Mouse (Mus musculus) ZHBTc4 (cell line): ENCODE results near the gene Sertad1.

Experiments
- DNase-seq: peaks from one replicate; pipeline ENCODE4 v3.0.0-alpha.2; 2011; ENCODE audit warnings: low read depth, low spot score

The Sertad1 gene

DNA sequence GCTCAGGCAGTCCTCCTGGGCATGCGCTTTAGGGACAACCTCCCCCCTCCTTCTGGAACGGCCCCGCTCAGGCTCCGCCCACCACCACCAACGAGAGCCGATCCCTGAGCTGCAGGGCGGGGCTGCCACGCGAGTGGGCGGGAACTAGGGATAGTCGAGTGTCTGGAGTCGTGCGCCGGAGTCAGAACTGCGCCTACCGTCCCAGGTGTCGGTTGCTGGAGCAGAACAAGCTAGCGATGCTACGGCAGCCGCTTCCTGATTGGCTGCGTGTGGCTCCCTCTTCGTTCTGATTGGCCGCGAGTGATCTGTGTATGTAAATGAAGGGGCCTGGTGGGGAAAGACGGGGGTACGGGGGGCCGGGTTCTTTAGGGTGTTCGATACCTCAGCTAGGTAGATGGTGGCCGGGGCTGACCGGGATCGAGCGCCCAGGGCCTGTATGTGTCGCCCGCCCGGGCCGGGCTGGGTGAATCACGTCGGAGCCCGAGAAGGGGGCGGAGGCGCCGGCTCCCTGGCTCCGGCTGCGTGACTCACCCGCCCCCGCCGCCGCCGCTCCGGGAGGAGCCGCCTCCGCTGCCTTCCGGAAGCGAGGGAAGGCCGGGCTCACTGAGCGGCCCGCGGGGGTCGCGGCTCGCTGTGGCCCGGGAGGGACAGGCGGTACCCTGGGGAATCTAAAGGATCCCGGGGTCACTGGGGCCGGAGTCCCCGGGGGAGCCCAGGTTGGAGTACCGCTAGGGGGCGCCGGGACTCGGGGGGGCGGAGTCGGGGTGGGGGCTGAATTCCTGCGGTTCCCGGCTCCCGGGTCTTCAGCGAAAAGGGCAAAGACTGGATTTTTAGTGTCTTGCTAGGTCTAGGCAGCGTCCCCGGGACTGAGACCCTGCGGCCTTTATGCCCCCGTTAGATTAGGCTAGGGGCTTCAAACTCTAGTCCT is at the start of gene Sertad1:
TSS of gene Sertad1 (plus strand) at position 141 of the 928 bp plus-strand sequence.
- DNase-seq: peak; percentile 100

DNA sequence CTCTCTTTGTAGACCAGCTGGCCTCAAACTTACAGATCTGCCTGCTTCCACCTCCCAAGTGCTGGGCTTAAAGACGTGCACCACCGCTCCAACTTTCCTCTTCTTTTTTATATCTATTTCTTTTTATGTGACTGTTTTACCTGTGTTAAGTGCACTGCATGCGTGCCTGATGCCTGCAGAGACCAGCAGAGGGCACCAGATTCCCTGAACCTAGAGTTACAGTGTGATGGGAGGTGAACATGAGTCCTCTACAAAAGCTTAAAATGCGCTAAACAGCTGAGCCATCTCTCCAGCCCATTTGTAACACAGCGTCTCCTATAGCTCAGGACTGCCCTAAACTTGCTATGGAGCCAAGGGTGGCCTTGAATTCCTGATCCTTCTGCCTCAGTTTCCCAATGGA is 49.2 kb upstream of the Sertad1 start:
- peak; percentile 82 for DNase-seq

DNA sequence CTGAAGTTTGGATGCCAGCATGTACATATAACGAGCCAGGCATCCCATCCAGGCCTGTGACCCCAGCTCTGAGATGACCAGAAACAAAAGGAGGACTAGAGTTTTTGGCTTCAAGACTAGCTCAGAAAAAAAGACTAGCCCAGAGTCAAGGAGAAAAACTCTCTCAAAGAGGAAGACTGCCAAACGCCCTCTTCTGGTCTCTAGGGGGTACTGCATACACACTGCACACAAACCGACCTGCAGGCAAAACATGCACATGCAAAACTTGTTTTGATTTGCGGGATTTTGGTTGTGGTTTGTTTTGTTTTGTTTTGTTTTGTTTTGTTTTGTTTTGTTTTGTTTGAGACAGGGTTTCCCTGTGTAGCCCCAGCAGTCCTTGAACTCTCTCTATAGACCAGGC is 46.7 kb upstream of the Sertad1 start:
- peak; percentile 80 for DNase-seq

GRCm38 (mm10) chr7:27446051-27446450 is 40.7 kb upstream of the Sertad1 start:
- DNase-seq: peak; percentile 22

- peak; percentile 34 for DNase-seq
These were observed 39.9 kb upstream of the Sertad1 start for GRCm38 (mm10) chr7:27446521-27447418.

DNA sequence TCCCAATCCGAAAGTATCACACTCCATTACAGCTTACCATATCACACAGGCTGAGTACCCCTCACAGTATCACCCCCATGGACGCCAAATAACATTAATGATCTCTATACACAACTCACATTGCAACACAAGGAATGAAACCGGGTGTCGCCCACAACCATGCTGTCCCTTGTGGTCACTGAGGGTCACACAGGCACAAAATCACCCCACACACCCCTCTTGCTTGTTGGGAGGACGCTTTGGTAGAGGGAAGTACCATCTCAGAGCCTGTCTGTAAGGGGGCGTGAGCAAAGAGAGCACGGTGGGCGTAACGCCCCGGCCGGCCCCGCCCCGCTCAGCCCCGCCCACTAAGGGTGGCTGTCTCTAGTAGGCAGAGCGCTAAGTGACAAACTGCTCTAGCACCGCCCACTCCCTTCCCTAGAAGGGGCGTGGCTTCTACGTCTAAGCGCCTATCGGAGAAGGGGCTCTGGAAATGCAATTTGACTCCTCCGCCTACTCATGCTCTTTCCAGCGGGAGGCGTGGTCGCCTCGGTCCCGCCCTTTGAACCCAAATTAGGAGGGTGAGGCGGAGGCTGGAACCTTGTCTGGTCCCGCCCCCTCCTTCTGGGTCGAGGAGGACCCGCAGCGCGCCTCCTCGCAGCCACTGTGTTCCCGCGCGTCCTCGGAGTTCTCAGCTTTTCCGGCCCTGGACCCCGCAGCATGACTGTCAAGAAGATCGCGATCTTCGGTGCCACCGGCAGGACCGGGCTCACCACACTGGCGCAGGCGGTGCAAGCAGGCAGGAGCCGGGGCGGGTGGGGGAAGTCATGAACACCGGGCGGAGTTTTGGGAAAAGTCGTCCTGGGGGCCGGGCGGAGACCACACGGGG is 39.1 kb upstream of the Sertad1 start, which contains the start of the genes Sptbn4 and Blvrb:
TSS of gene Sptbn4 (minus strand) at position 268 of the 868 bp plus-strand sequence.
TSS of gene Blvrb (plus strand) at position 560 of the 868 bp plus-strand sequence.
- peak; percentile 100 for DNase-seq

DNA sequence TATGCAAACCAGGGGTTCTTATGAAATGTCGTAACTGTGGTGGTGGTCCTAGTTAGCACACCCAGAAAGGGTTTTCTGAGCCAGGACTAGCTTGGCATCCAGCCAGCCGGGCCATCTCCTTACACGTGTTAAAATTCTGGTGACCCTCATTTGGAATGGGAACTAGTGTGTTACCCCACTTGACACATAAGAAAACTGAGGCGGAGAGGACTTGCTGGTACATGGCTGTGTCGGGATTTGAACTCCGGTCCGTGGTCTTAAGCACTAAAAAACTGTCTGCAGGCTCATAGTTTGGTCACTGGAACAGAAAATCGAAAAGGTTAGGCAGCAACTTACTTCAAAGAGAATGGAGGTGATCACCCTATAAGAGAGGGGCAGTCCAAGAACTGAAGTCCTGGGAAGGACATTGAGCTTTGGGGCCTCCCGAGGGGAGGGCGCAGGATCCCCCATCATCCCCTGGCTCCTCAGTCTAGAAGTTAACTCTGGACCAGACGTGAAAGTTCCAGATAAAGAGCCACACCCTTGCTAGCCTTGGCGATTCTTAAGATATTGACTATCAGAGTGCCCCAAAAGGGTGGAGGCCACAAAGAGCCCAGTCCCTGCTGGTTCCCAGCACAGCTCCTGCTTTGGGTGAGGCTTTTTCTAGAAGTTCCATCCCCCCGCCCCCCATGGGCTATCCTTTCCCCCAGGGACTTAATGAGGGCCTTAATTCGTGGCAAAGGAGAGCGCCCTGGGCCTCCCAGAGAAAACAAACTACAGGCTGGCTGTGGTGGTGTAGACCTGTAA is 38.1 kb upstream of the Sertad1 start:
- DNase-seq: no peak

DNA sequence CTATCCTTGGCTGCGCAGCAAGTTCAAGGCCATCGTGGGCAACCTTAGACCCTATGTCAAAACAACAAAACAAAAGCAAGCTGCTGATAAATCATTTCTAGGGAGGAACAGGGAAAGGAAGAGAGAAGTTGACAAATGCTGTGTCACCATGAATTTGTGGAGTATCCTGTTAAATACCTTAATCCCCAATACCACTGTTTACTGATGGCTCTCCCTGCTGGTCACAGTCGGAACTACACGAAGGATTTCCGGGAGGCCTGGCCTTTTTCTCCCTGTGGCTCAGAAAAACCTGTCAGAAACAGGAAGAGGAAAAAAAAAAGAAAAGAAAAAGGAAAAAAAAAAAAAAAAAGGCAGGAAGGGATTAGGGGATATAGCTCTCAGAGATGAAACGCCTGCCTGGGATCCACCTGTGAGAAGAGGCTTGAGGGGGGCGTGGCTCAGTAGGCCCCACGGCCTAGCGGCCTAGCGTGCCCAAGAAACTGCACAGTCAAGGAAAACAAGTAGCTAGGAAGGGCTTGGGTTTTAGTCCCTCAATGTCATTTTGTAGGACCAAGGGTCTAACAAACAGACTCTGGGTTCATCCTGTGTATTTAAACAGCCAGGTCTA is 37.4 kb upstream of the Sertad1 start:
- DNase-seq: peak; percentile 91

- DNase-seq: no peak
These were observed 35.4 kb upstream of the Sertad1 start for GRCm38 (mm10) chr7:27451359-27451758.

DNA sequence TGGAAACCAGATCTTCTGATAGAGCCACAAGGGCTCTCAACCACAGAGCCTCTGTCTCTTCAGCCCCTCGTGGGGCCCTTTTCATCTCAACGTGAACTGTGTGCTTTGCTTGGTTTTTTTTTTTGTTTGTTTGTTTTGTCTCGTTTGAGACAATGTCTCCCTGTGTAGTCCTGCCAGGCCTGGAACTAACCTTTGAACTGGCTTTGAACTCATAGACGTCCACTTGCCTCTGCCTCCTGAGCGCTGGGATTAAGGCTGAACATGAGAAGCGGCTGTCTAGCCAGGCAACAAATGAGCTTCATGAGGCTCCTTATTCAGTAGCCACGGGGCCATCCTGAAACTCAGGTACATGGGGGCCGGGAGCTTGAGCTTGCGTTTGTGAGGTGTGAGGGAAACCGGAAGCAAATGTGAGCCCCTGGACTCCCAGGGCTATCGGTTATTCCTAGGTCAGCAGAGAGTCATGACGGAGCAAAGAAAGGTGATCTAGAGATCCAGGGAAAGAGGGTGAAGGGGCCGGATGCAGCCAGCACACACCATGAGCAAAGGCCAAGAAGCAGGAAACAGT is 34.4 kb upstream of the Sertad1 start:
- no peak for DNase-seq

DNA sequence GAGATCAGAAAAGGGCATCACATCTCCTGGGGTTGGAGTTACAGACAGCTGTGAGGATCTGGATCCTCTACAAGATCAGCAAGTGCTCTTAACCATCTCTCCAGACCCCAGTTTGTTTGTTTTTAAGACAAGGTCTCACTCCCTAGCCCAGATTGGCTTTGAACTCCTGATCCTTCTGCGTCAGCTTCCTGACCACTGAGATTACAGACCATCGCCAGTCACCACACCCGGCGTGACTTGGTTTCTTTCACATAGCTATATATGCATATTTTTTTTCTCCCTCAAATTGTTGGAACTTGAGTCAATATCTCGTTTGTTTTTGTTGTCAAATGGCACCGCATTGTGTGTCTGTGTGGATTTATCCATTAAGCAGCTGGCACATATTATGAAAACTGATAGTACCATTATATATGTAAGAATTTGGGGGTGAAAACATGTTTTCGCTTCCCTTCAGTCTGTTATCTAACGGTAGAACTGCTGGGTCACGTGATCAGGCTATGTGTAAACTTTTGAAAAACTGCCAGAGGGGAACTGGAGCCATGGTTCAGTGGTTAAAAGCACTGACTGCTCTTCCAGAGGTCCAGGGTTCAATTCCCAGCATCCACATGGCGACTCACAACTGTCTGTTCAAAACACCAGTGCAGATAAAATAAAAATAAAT is 32.1 kb upstream of the Sertad1 start:
- no peak for DNase-seq

- no peak for DNase-seq
These were observed 31.4 kb upstream of the Sertad1 start for GRCm38 (mm10) chr7:27455273-27455672.

- no peak for DNase-seq
These were observed 28.1 kb upstream of the Sertad1 start for GRCm38 (mm10) chr7:27458614-27459013.

- DNase-seq: no peak
These were observed 27.1 kb upstream of the Sertad1 start for GRCm38 (mm10) chr7:27459640-27460039.

DNA sequence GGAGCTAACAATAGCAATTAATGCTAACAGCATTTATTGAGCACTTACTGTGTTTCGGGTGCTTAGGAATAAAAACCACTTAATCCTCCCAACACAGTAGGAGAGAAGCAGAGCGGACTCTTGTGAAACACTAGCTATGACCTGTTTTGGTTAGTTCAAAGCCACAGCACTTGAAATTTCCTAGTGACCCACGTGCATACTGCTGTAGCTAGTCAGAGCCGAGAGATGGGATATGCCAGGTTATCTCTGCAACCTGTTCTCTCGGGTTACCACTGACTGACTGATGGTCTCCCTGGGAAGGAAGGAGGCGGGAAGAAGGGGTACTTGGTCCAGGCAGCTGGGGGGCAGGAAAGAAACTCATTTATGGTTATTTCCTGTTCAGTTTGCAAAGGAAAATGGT is 26.2 kb upstream of the Sertad1 start:
- no peak for DNase-seq

GRCm38 (mm10) chr7:27467648-27468047 is 19.1 kb upstream of the Sertad1 start:
- no peak for DNase-seq

- no peak for DNase-seq
These were observed 15.2 kb upstream of the Sertad1 start for GRCm38 (mm10) chr7:27471390-27472120.

GRCm38 (mm10) chr7:27472596-27472995 is 14.1 kb upstream of the Sertad1 start:
- no peak for DNase-seq
